Mouse (Mus musculus) MEL (cell line): ENCODE data around the gene Vta1.

Source experiments
- POLR2A ChIP-seq, 2 experiments: IDR thresholded peaks; 2 replicates each; pipeline ENCODE4 v1.6.1; 2011 to 2012; ENCODE audit warnings: low read length in 2 of 2, mild to moderate bottlenecking in 2 of 2, control low read depth in 1 of 2, improper control_type of control experiment in 1 of 2, low read depth in 1 of 2, moderate library complexity in 1 of 2; ENCODE audit not compliant: control insufficient read depth in 1 of 2, insufficient read depth in 1 of 2, poor library complexity in 1 of 2
- TBP ChIP-seq: IDR thresholded peaks from 2 replicates; pipeline ENCODE4 v1.8.0; 2011; ENCODE audit warnings: low read depth, low read length, improper control_type of control experiment

GRCm38 (mm10) chr10:14688785-14689442 is 16.4 kb downstream of the Vta1 start:
- TF ChIP-seq TBP (no peak), POLR2A (IDR thresholded peaks at IDR 0.05; ENCODE audit: control insufficient read depth in 1 of 2, insufficient read depth in 1 of 2, low read depth in 1 of 2, low read length in 2 of 2, poor library complexity in 1 of 2) (no peak)
